Mouse (Mus musculus): ENCODE measurements around the gene Cnst. TPM values are rescaled to one million over a fixed set of nuclear protein-coding genes. Genes with fewer than 3 reads are reported as not detected.

Gene Cnst
- polyA plus RNA-seq, 1 experiment from 2014 or later, result 13.9 TPM

- 62% methylated on average over 11 of the region's 11 CpGs for WGBS
- Histone ChIP-seq H3K27me3 (replicated peaks) (no peaks in the 10 kb centered on the region), H3K4me2 (no peak overlapping the region), H3K36me3 (no peaks in the 10 kb centered on the region), H3K4me3 (replicated peaks) (no peak overlapping the region), H3K4me1 (no peaks in the 10 kb centered on the region), H3K9ac (no peak overlapping the region), H3K27ac (0 out of 2 replicates have a peak overlapping the region, but pooled peaks have one; percentile 4), H3K9me3 (no peaks in the 10 kb centered on the region)
- no peak for ATAC-seq (ENCODE audit: insufficient read depth, low FRiP score, low read depth)
Observed at GRCm38 (mm10) chr1:179559446-179560194, 13.4 kb downstream of the Cnst start.

- WGBS, result 90% methylated on average over 6 of the region's 6 CpGs
- ATAC-seq (ENCODE audit: insufficient read depth, low FRiP score, low read depth), result no peak
- H3K9ac ChIP-seq, result no peak overlapping the region
- no peak overlapping the region for H3K4me2 ChIP-seq
- no peaks in the 10 kb centered on the region for H3K4me1 ChIP-seq
- H3K9me3 ChIP-seq, result no peaks in the 10 kb centered on the region
- H3K36me3 ChIP-seq, result no peaks in the 10 kb centered on the region
- H3K27me3 ChIP-seq (replicated peaks), result no peaks in the 10 kb centered on the region
- H3K4me3 ChIP-seq (replicated peaks), result no peak overlapping the region
- H3K27ac ChIP-seq, result no peak overlapping the region
Observed at GRCm38 (mm10) chr1:179560845-179561430, 14.8 kb downstream of the Cnst start.

GRCm38 (mm10) chr1:179563211-179563610 lies 17.0 kb downstream of the Cnst start:
- H3K9ac ChIP-seq, result no peak overlapping the region
- H3K36me3 ChIP-seq, result no peaks in the 10 kb centered on the region
- no peak for ATAC-seq (ENCODE audit: insufficient read depth, low FRiP score, low read depth)
- H3K4me2 ChIP-seq, result no peak overlapping the region
- H3K4me3 ChIP-seq (replicated peaks), result no peak overlapping the region
- 81% methylated on average over 4 of the region's 4 CpGs for WGBS
- H3K27me3 ChIP-seq (replicated peaks), result no peaks in the 10 kb centered on the region
- H3K4me1 ChIP-seq, result 0 out of 2 replicates have a peak, but pooled peaks cover 4% of the 10 kb centered on the region
- no peaks in the 10 kb centered on the region for H3K9me3 ChIP-seq
- H3K27ac ChIP-seq, result no peak overlapping the region

GRCm38 (mm10) chr1:179563926-179564325 lies 17.8 kb downstream of the Cnst start:
- ATAC-seq (ENCODE audit: insufficient read depth, low FRiP score, low read depth), result no peak
- WGBS, result 73% methylated on average over 5 of the region's 5 CpGs
- H3K27me3 ChIP-seq (replicated peaks), result no peaks in the 10 kb centered on the region
- H3K4me3 ChIP-seq (replicated peaks), result no peak overlapping the region
- H3K27ac ChIP-seq, result no peak overlapping the region
- no peaks in the 10 kb centered on the region for H3K9me3 ChIP-seq
- no peak overlapping the region for H3K9ac ChIP-seq
- H3K4me2 ChIP-seq, result no peak overlapping the region
- H3K36me3 ChIP-seq, result no peaks in the 10 kb centered on the region
- H3K4me1 ChIP-seq, result 0 out of 2 replicates have a peak, but pooled peaks cover 7% of the 10 kb centered on the region

GRCm38 (mm10) chr1:179567558-179567957 lies 21.4 kb downstream of the Cnst start:
- H3K27ac ChIP-seq, result no peak overlapping the region
- no peak overlapping the region for H3K9ac ChIP-seq
- no peak overlapping the region for H3K4me3 ChIP-seq (replicated peaks)
- H3K27me3 ChIP-seq (replicated peaks), result no peaks in the 10 kb centered on the region
- H3K36me3 ChIP-seq, result no peaks in the 10 kb centered on the region
- 74% methylated on average over 7 of the region's 7 CpGs for WGBS
- ATAC-seq (ENCODE audit: insufficient read depth, low FRiP score, low read depth), result no peak
- peaks cover 13% of the 10 kb centered on the region; the same call in 1 of the 2 replicates for H3K4me1 ChIP-seq
- H3K9me3 ChIP-seq, result no peaks in the 10 kb centered on the region
- H3K4me2 ChIP-seq, result no peak overlapping the region

- Histone ChIP-seq H3K27me3 (replicated peaks) (no peaks in the 10 kb centered on the region), H3K27ac (0 out of 2 replicates have a peak overlapping the region, but pooled peaks have one; percentile 4), H3K4me3 (replicated peaks) (no peak overlapping the region), H3K9me3 (no peaks in the 10 kb centered on the region), H3K4me1 (peaks cover 15% of the 10 kb centered on the region; the same call in 1 of the 2 replicates), H3K4me2 (no peak overlapping the region), H3K36me3 (no peaks in the 10 kb centered on the region), H3K9ac (no peak overlapping the region)
- WGBS, result 40% methylated on average over 4 of the region's 4 CpGs
- peak; percentile 31; the same call in 1 of the 2 replicates for ATAC-seq (ENCODE audit: insufficient read depth, low FRiP score, low read depth)
Observed at GRCm38 (mm10) chr1:179568690-179569398, 22.7 kb downstream of the Cnst start.

- peaks cover 19% of the 10 kb centered on the region; the same call in 1 of the 2 replicates for H3K4me1 ChIP-seq
- H3K4me2 ChIP-seq, result no peak overlapping the region
- no peak for ATAC-seq (ENCODE audit: insufficient read depth, low FRiP score, low read depth)
- H3K27me3 ChIP-seq (replicated peaks), result no peaks in the 10 kb centered on the region
- H3K9me3 ChIP-seq, result no peaks in the 10 kb centered on the region
- H3K27ac ChIP-seq, result no peak overlapping the region
- H3K9ac ChIP-seq, result no peak overlapping the region
- H3K36me3 ChIP-seq, result no peaks in the 10 kb centered on the region
- WGBS, result 71% methylated on average over 1 of the region's 1 CpGs
- H3K4me3 ChIP-seq (replicated peaks), result no peak overlapping the region
Observed at GRCm38 (mm10) chr1:179570482-179570881, 24.3 kb downstream of the Cnst start.

GRCm38 (mm10) chr1:179571686-179572085 lies 25.5 kb downstream of the Cnst start:
- Histone ChIP-seq H3K27ac (no peak overlapping the region), H3K4me1 (peaks cover 19% of the 10 kb centered on the region; the same call in 1 of the 2 replicates), H3K36me3 (no peaks in the 10 kb centered on the region), H3K4me2 (no peak overlapping the region), H3K4me3 (replicated peaks) (no peak overlapping the region), H3K9me3 (no peaks in the 10 kb centered on the region), H3K27me3 (replicated peaks) (no peaks in the 10 kb centered on the region), H3K9ac (no peak overlapping the region)
- WGBS, result 81% methylated on average over 4 of the region's 4 CpGs
- no peak for ATAC-seq (ENCODE audit: insufficient read depth, low FRiP score, low read depth)

GRCm38 (mm10) chr1:179573650-179574206 lies 27.6 kb downstream of the Cnst start:
- Histone ChIP-seq H3K9me3 (no peaks in the 10 kb centered on the region), H3K36me3 (no peaks in the 10 kb centered on the region), H3K9ac (no peak overlapping the region), H3K4me3 (replicated peaks) (no peak overlapping the region), H3K4me1 (peaks cover 14% of the 10 kb centered on the region; the same call in 1 of the 2 replicates), H3K27ac (peak overlapping the region; percentile 44; the same call in 1 of the 2 replicates), H3K27me3 (replicated peaks) (no peaks in the 10 kb centered on the region), H3K4me2 (no peak overlapping the region)
- WGBS, result 52% methylated on average over 6 of the region's 6 CpGs
- no peak for ATAC-seq (ENCODE audit: insufficient read depth, low FRiP score, low read depth)

- Histone ChIP-seq H3K36me3 (no peaks in the 10 kb centered on the region; the same call in 1 of the 2 replicates), H3K27ac (peak overlapping the region; percentile 38; the same call in 1 of the 2 replicates), H3K9me3 (no peaks in the 10 kb centered on the region), H3K4me2 (no peak overlapping the region), H3K9ac (no peak overlapping the region), H3K27me3 (replicated peaks) (no peaks in the 10 kb centered on the region), H3K4me3 (replicated peaks) (no peak overlapping the region), H3K4me1 (0 out of 2 replicates have a peak, but pooled peaks cover 6% of the 10 kb centered on the region)
- no peak; the same call in 1 of the 2 replicates for ATAC-seq (ENCODE audit: insufficient read depth, low FRiP score, low read depth)
- WGBS, result 47% methylated on average over 6 of the region's 6 CpGs
Observed at GRCm38 (mm10) chr1:179578625-179579024, 32.5 kb downstream of the Cnst start.

- Histone ChIP-seq H3K4me3 (replicated peaks) (no peak overlapping the region), H3K4me2 (no peak overlapping the region), H3K27ac (no peak overlapping the region), H3K4me1 (no peaks in the 10 kb centered on the region), H3K9me3 (no peaks in the 10 kb centered on the region), H3K36me3 (no peaks in the 10 kb centered on the region; the same call in 1 of the 2 replicates), H3K9ac (no peak overlapping the region), H3K27me3 (replicated peaks) (no peaks in the 10 kb centered on the region)
- no peak for ATAC-seq (ENCODE audit: insufficient read depth, low FRiP score, low read depth)
- 60% methylated on average over 8 of the region's 8 CpGs for WGBS
Observed at GRCm38 (mm10) chr1:179580200-179580599, 34.0 kb downstream of the Cnst start.

Measured in stomach, embryonic 15.5 days (tissue).